Mouse (Mus musculus): ENCODE results near the gene Sv2b. TPM values are rescaled to one million over a fixed set of nuclear protein-coding genes. Genes with fewer than 3 reads are reported as not detected.
"Not testable (repeated sequence)": the region's sequence is repeated elsewhere in the genome, so short reads cannot be mapped to it uniquely, and the experiment has no call there.

Gene Sv2b
- 4.7 and 7.0 TPM in 2 replicates for polyA plus RNA-seq (2012; rRNA removed)

DNA sequence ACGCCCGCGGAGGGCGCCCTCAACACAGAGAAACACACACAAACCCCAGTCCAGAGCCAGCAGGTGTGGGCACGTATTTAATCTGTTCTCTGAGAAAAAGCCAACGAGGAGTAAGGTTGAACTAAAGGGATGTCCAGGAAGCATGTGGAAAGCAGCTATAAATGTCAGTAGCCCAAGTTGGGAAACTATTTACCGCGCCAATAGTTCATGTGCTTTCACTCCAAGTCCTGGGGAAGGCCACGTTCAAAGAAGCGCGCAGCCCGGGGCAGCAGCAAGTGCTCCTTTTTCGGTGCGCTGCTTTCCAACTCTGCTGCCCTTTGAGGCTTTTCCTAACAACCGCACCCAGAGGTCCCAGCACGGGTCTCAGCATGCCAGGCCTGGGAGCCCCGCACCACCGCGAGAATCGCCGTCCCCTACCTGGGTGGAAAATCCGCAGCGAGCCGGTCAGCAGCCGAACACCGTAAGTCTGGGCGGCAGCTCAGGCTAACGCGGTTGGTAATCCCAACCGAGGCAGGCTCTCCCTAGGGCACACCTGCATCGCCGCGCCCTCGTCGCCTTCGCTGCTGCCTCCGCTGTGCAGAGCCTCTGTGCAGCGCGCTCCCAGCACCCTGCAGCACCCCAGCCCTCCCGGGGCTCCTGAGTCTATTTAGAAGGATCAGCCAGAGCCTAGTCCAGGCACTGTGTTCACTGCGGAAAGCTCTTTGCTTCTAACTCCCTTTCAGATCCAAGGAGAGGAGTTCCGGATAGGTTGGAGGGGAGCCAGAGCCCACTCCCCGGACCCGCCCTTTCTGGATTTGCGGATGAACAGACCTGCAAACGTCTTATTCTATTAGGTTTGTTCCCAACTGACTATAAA lies at the start of gene Sv2b:
TSS of gene Sv2b (minus strand) at position 806 of the 856 bp plus-strand sequence.
- peak; percentile 58 for DNase-seq (ENCODE audit: low read depth)
- TF ChIP-seq CTCF (IDR thresholded peaks at IDR 0.05; ENCODE audit: borderline replicate concordance, extremely low read depth, insufficient read depth, insufficient read length) (no peak), POLR2A (IDR thresholded peaks at IDR 0.05; ENCODE audit: borderline replicate concordance, extremely low read depth, insufficient read depth, insufficient read length, poor library complexity, severe bottlenecking) (no peak)

- peak; percentile 47 for DNase-seq (ENCODE audit: low read depth)
- TF ChIP-seq CTCF (IDR thresholded peaks at IDR 0.05; ENCODE audit: borderline replicate concordance, extremely low read depth, insufficient read depth, insufficient read length) (no peak), POLR2A (IDR thresholded peaks at IDR 0.05; ENCODE audit: borderline replicate concordance, extremely low read depth, insufficient read depth, insufficient read length, poor library complexity, severe bottlenecking) (no peak)
These were observed 49.3 kb upstream of the Sv2b start for GRCm38 (mm10) chr7:75358284-75358851.

DNA sequence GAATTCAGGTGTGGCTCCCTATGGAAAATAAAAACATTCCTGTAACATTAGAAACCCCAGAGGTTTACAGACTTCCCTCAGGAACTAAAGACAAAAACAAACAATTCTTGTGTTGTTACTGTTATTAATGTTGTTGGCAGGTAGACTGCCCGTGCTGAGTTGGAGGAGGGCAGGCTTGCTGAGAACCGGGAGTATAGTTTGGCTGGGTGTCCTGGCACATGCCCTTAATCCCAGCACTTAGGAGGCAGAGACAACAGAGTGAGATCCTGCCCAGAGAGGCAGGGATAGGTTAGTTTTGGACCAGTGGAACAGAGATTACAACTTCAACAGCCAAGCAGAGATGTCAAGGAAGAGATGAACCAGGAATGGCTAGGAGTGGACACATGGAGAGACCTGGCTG lies 46.5 kb upstream of the Sv2b start:
- DNase-seq (ENCODE audit: low read depth): no peak
- TF ChIP-seq CTCF (IDR thresholded peaks at IDR 0.05; ENCODE audit: borderline replicate concordance, extremely low read depth, insufficient read depth, insufficient read length) (no peak), POLR2A (IDR thresholded peaks at IDR 0.05; ENCODE audit: borderline replicate concordance, extremely low read depth, insufficient read depth, insufficient read length, poor library complexity, severe bottlenecking) (no peak)

- TF ChIP-seq CTCF (IDR thresholded peaks at IDR 0.05; ENCODE audit: borderline replicate concordance, extremely low read depth, insufficient read depth, insufficient read length): no peak
- no peak for DNase-seq (ENCODE audit: low read depth)
These were observed 43.8 kb upstream of the Sv2b start for GRCm38 (mm10) chr7:75352777-75353374.

DNA sequence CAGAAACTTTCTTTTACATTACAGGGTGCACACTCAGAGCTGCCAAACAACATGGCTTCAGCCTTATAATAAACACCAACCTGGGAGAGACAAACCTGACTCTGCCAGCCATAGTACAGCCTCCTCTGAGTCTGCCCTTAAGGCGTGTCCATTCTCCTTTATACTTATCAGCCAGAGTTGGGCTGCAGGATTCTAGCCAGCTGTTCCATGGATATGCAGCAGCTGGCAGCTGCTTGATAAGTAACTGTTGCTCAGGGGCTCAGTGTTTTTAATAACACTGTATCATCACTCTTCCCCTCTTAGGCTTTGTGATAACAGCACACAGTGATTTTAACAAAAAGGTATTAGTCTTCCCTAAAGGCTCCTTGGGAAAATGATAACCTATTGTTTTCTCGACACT lies 41.1 kb upstream of the Sv2b start:
- TF ChIP-seq CTCF (IDR thresholded peaks at IDR 0.05; ENCODE audit: borderline replicate concordance, extremely low read depth, insufficient read depth, insufficient read length): no peak
- TF ChIP-seq POLR2A (IDR thresholded peaks at IDR 0.05; ENCODE audit: borderline replicate concordance, extremely low read depth, insufficient read depth, insufficient read length, poor library complexity, severe bottlenecking): no peak
- DNase-seq (ENCODE audit: low read depth): no peak

- peak; percentile 62 for DNase-seq (ENCODE audit: low read depth)
- TF ChIP-seq POLR2A (IDR thresholded peaks at IDR 0.05; ENCODE audit: borderline replicate concordance, extremely low read depth, insufficient read depth, insufficient read length, poor library complexity, severe bottlenecking) (no peak), CTCF (IDR thresholded peaks at IDR 0.05; ENCODE audit: borderline replicate concordance, extremely low read depth, insufficient read depth, insufficient read length) (no peak)
These were observed 23.2 kb upstream of the Sv2b start for GRCm38 (mm10) chr7:75332311-75332710.

- TF ChIP-seq POLR2A (IDR thresholded peaks at IDR 0.05; ENCODE audit: borderline replicate concordance, extremely low read depth, insufficient read depth, insufficient read length, poor library complexity, severe bottlenecking) (no peak), CTCF (IDR thresholded peaks at IDR 0.05; ENCODE audit: borderline replicate concordance, extremely low read depth, insufficient read depth, insufficient read length) (no peak)
- peak; percentile 66 for DNase-seq (ENCODE audit: low read depth)
These were observed 20.7 kb upstream of the Sv2b start for GRCm38 (mm10) chr7:75329740-75330142.

GRCm38 (mm10) chr7:75328721-75329362 lies 19.8 kb upstream of the Sv2b start:
- TF ChIP-seq POLR2A (IDR thresholded peaks at IDR 0.05; ENCODE audit: borderline replicate concordance, extremely low read depth, insufficient read depth, insufficient read length, poor library complexity, severe bottlenecking) (no peak), CTCF (IDR thresholded peaks at IDR 0.05; ENCODE audit: borderline replicate concordance, extremely low read depth, insufficient read depth, insufficient read length) (no peak)
- peak; percentile 90 for DNase-seq (ENCODE audit: low read depth)

DNA sequence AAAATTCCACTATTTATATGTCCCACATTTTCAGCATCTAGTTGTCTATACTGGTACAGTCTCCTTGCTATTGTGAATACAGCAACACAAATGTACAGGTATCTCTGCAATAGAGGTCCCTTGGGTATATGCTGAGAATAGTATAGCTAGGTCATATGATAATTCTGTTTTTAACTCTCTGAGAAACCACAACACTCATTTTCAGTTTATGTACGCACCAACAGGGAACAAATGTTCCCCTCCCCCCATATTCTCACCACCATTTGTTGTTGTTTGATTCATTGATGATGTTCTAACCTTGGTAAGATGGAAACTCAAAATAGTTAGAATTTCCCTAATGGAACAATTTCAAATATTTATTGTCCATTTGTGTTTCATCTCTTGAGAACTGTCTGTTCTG lies 16.2 kb upstream of the Sv2b start:
- TF ChIP-seq POLR2A (IDR thresholded peaks at IDR 0.05; ENCODE audit: borderline replicate concordance, extremely low read depth, insufficient read depth, insufficient read length, poor library complexity, severe bottlenecking) (no peak), CTCF (IDR thresholded peaks at IDR 0.05; ENCODE audit: borderline replicate concordance, extremely low read depth, insufficient read depth, insufficient read length) (no peak)
- no peak for DNase-seq (ENCODE audit: low read depth)

GRCm38 (mm10) chr7:75322742-75323141 lies 13.7 kb upstream of the Sv2b start:
- not testable (repeated sequence) for DNase-seq (ENCODE audit: low read depth)

DNA sequence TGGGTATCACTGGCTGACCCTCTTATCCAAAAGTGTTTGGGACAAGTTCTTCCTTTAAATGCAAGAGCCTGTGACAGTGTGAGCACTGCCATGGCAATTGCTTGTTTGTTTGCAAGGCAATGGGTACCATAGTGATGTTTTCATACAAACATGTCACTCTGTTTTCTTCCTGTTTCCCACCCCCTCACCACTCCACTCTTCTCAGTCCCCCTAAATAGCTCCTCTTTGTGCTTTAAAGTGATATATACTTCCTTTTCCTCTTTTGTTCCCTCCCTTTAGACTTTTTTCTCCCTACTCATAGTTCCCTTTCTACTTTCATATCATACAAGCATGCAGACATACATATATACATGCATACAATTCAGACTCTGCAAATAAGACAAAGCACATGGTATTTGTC lies 10.9 kb upstream of the Sv2b start:
- DNase-seq (ENCODE audit: low read depth): no peak
- TF ChIP-seq POLR2A (IDR thresholded peaks at IDR 0.05; ENCODE audit: borderline replicate concordance, extremely low read depth, insufficient read depth, insufficient read length, poor library complexity, severe bottlenecking) (no peak), CTCF (IDR thresholded peaks at IDR 0.05; ENCODE audit: borderline replicate concordance, extremely low read depth, insufficient read depth, insufficient read length) (no peak)
